Mouse (Mus musculus): ENCODE measurements around the gene Odf3b. TPM values are rescaled to one million over a fixed set of nuclear protein-coding genes. Genes with fewer than 3 reads are reported as not detected.

Gene Odf3b
- total and polyA plus RNA-seq, 2 experiments from 2014 or later: 5.0 to 9.9 TPM

GRCm38 (mm10) chr15:89339696-89340095 is 39.4 kb downstream of the Odf3b start:
- ATAC-seq (no peak), DNase-seq (no peak)
- Histone ChIP-seq H3K4me2 (ENCODE audit: low read depth) (no peak overlapping the region), H3K9me3 (ENCODE audit: low read length) (no peaks in the 10 kb centered on the region), H3K4me3 (ENCODE audit: low read depth, low read length) (no peak overlapping the region), H3K9ac (no peak overlapping the region), H3K4me1 (ENCODE audit: insufficient read depth) (no peaks in the 10 kb centered on the region), H3K36me3 (ENCODE audit: insufficient read depth) (no peaks in the 10 kb centered on the region), H3K27ac (ENCODE audit: low read depth, low read length) (no peak overlapping the region), H3K27me3 (ENCODE audit: insufficient read depth, low read length) (no peaks in the 10 kb centered on the region)
- WGBS: 93% methylated on average over 2 of the region's 2 CpGs
- no peak for TF ChIP-seq CTCF (IDR thresholded peaks at IDR 0.05; ENCODE audit: low read depth)

DNA sequence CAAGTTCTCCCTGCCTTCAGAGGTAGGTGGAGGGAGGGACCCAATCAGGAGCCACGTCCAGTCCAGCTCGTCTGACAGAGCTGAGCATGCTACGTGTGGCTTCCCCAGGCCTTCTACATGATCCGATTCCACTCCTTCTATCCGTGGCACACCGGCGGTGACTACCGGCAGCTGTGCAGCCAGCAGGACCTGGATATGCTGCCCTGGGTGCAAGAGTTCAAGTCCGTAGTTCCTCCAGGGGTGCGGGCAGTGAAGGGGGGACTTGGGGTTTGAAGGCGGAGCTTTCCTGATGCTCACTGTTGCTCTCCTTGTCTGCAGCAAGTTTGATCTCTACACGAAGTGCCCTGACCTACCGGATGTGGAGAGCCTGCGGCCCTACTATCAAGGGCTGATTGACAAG is 42.7 kb downstream of the Odf3b start:
- Histone ChIP-seq H3K9ac (no peak overlapping the region), H3K27ac (ENCODE audit: low read depth, low read length) (no peak overlapping the region), H3K4me3 (ENCODE audit: low read depth, low read length) (no peak overlapping the region), H3K9me3 (ENCODE audit: low read length) (no peaks in the 10 kb centered on the region), H3K27me3 (ENCODE audit: insufficient read depth, low read length) (no peaks in the 10 kb centered on the region), H3K4me1 (ENCODE audit: insufficient read depth) (no peaks in the 10 kb centered on the region), H3K4me2 (ENCODE audit: low read depth) (no peak overlapping the region), H3K36me3 (ENCODE audit: insufficient read depth) (no peaks in the 10 kb centered on the region)
- WGBS: 85% methylated on average over 14 of the region's 14 CpGs
- DNase-seq: no peak
- no peak for ATAC-seq
- no peak for TF ChIP-seq CTCF (IDR thresholded peaks at IDR 0.05; ENCODE audit: low read depth)

- DNase-seq (no peak), ATAC-seq (no peak)
- Histone ChIP-seq H3K36me3 (ENCODE audit: insufficient read depth) (no peaks in the 10 kb centered on the region), H3K27me3 (ENCODE audit: insufficient read depth, low read length) (no peaks in the 10 kb centered on the region), H3K4me2 (ENCODE audit: low read depth) (no peak overlapping the region), H3K9me3 (ENCODE audit: low read length) (no peaks in the 10 kb centered on the region), H3K9ac (no peak overlapping the region), H3K4me3 (ENCODE audit: low read depth, low read length) (no peak overlapping the region), H3K4me1 (ENCODE audit: insufficient read depth) (no peaks in the 10 kb centered on the region), H3K27ac (ENCODE audit: low read depth, low read length) (no peak overlapping the region)
- TF ChIP-seq CTCF (IDR thresholded peaks at IDR 0.05; ENCODE audit: low read depth): no peak
- 85% methylated on average over 17 of the region's 17 CpGs for whole genome bisulfite sequencing
These were observed 44.1 kb downstream of the Odf3b start for GRCm38 (mm10) chr15:89334774-89335537.

DNA sequence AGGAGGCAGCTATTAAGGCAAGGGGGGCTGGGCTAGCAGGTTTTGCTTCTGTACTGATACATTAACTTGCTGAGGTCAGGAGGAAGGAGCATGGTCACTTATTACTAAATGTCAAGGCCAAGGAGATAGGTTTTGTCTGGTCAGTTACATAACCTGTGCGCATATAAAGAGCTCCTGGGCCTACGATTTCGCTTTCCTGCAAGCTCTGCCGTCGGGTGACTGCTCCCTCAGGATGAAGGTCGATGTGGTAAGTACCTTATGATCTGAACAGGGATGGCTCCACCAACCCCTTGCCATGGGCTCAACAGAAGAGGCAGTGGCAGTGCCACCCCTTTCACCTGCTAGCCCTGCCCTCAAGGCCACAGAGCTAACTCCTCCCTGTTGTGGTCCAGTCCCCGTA is 44.8 kb downstream of the Odf3b start, which contains the start of gene Miox:
Miox (plus strand) TSS at position 128 of the 400 bp plus-strand sequence.
- no peaks in the 10 kb centered on the region for H3K9me3 ChIP-seq (ENCODE audit: low read length)
- H3K36me3 ChIP-seq (ENCODE audit: insufficient read depth): no peaks in the 10 kb centered on the region
- ATAC-seq (no peak), DNase-seq (no peak)
- no peak within 1 kb of the TSS for H3K4me3 ChIP-seq (ENCODE audit: low read depth, low read length)
- no peak within 1 kb of the TSS for H3K9ac ChIP-seq
- H3K4me2 ChIP-seq (ENCODE audit: low read depth): no peak within 1 kb of the TSS
- no peak within 1 kb of the TSS for H3K27ac ChIP-seq (ENCODE audit: low read depth, low read length)
- H3K27me3 ChIP-seq (ENCODE audit: insufficient read depth, low read length): no peaks in the 10 kb centered on the region
- no peaks in the 10 kb centered on the region for H3K4me1 ChIP-seq (ENCODE audit: insufficient read depth)
- WGBS: 92% methylated on average over 7 of the region's 7 CpGs
- TF ChIP-seq CTCF (IDR thresholded peaks at IDR 0.05; ENCODE audit: low read depth): no peak

Other genes starting within 250 kb of the Odf3b start
- 1.8 and 3.4 TPM in 2 replicates for gene Mapk12, start 238.6 kb downstream of the Odf3b start, total RNA-seq (2014; rRNA removed)
- 2.0 and 2.8 TPM in 2 replicates for gene Mapk12, start 238.6 kb downstream of the Odf3b start, polyA plus RNA-seq (2015; fragmentation: Nextera tagmentation; extraction: Ambion mirVana)
- 35.2 and 35.8 TPM in 2 replicates for gene Mapk11, start 229.7 kb downstream of the Odf3b start, total RNA-seq (2014; rRNA removed)
- gene Mapk11, start 229.7 kb downstream of the Odf3b start, polyA plus RNA-seq (2015; fragmentation: Nextera tagmentation; extraction: Ambion mirVana): 16.2 and 21.3 TPM in 2 replicates
- 126 and 138 TPM in 2 replicates for gene Plxnb2, start 198.5 kb downstream of the Odf3b start, total RNA-seq (2014; rRNA removed)
- gene Plxnb2, start 198.5 kb downstream of the Odf3b start, polyA plus RNA-seq (2015; fragmentation: Nextera tagmentation; extraction: Ambion mirVana): 45.2 and 52.8 TPM in 2 replicates
- gene Dennd6b, start 182.8 kb downstream of the Odf3b start, total RNA-seq (2014; rRNA removed): 73.7 and 89.6 TPM in 2 replicates
- 43.4 and 53.3 TPM in 2 replicates for gene Dennd6b, start 182.8 kb downstream of the Odf3b start, polyA plus RNA-seq (2015; fragmentation: Nextera tagmentation; extraction: Ambion mirVana)
- gene Ppp6r2, start 167.7 kb downstream of the Odf3b start, total RNA-seq (2014; rRNA removed): 252 and 296 TPM in 2 replicates
- gene Ppp6r2, start 167.7 kb downstream of the Odf3b start, polyA plus RNA-seq (2015; fragmentation: Nextera tagmentation; extraction: Ambion mirVana): 70.0 and 77.2 TPM in 2 replicates
- 164 and 165 TPM in 2 replicates for gene Sbf1, start 64.0 kb downstream of the Odf3b start, total RNA-seq (2014; rRNA removed)
- gene Sbf1, start 64.0 kb downstream of the Odf3b start, polyA plus RNA-seq (2015; fragmentation: Nextera tagmentation; extraction: Ambion mirVana): 46.2 and 60.7 TPM in 2 replicates
- gene Adm2, start 56.6 kb downstream of the Odf3b start, total RNA-seq (2014; rRNA removed): not detected in 2 replicates
- gene Adm2, start 56.6 kb downstream of the Odf3b start, polyA plus RNA-seq (2015; fragmentation: Nextera tagmentation; extraction: Ambion mirVana): not detected in 2 replicates
- not detected in 2 replicates for gene Miox, start 44.9 kb downstream of the Odf3b start, total RNA-seq (2014; rRNA removed)
- not detected in 2 replicates for gene Miox, start 44.9 kb downstream of the Odf3b start, polyA plus RNA-seq (2015; fragmentation: Nextera tagmentation; extraction: Ambion mirVana)
- gene Lmf2, start 23.6 kb downstream of the Odf3b start, total RNA-seq (2014; rRNA removed): 12.5 and 17.0 TPM in 2 replicates
- 24.7 and 25.4 TPM in 2 replicates for gene Lmf2, start 23.6 kb downstream of the Odf3b start, polyA plus RNA-seq (2015; fragmentation: Nextera tagmentation; extraction: Ambion mirVana)
- 88.4 and 93.8 TPM in 2 replicates for gene Ncaph2, start 23.6 kb downstream of the Odf3b start, total RNA-seq (2014; rRNA removed)
- gene Ncaph2, start 23.6 kb downstream of the Odf3b start, polyA plus RNA-seq (2015; fragmentation: Nextera tagmentation; extraction: Ambion mirVana): 94.9 and 95.1 TPM in 2 replicates
- 34.6 and 37.6 TPM in 2 replicates for gene Sco2, start 5.4 kb downstream of the Odf3b start, total RNA-seq (2014; rRNA removed)
- gene Sco2, start 5.4 kb downstream of the Odf3b start, polyA plus RNA-seq (2015; fragmentation: Nextera tagmentation; extraction: Ambion mirVana): 24.0 and 24.2 TPM in 2 replicates
- 3.7 and 5.2 TPM in 2 replicates for gene Tymp, start 2.2 kb downstream of the Odf3b start, total RNA-seq (2014; rRNA removed)
- gene Tymp, start 2.2 kb downstream of the Odf3b start, polyA plus RNA-seq (2015; fragmentation: Nextera tagmentation; extraction: Ambion mirVana): 3.5 and 4.1 TPM in 2 replicates
- gene Klhdc7b, start 5.6 kb upstream of the Odf3b start, total RNA-seq (2014; rRNA removed): 0.10 and 0.23 TPM in 2 replicates
- gene Klhdc7b, start 5.6 kb upstream of the Odf3b start, polyA plus RNA-seq (2015; fragmentation: Nextera tagmentation; extraction: Ambion mirVana): 0.11 TPM in 1 of 2 replicates, not detected in the other
- gene Syce3, start 31.2 kb upstream of the Odf3b start, total RNA-seq (2014; rRNA removed): not detected in 2 replicates
- 0.49 TPM in 1 of 2 replicates, not detected in the other for gene Syce3, start 31.2 kb upstream of the Odf3b start, polyA plus RNA-seq (2015; fragmentation: Nextera tagmentation; extraction: Ambion mirVana)
- 5.0 TPM in 2 replicates for gene Cpt1b, start 46.6 kb upstream of the Odf3b start, total RNA-seq (2014; rRNA removed)
- gene Cpt1b, start 46.6 kb upstream of the Odf3b start, polyA plus RNA-seq (2015; fragmentation: Nextera tagmentation; extraction: Ambion mirVana): 1.1 and 1.3 TPM in 2 replicates
- 0.90 and 1.3 TPM in 2 replicates for gene C730034F03Rik, start 50.3 kb upstream of the Odf3b start, total RNA-seq (2014; rRNA removed)
- gene C730034F03Rik, start 50.3 kb upstream of the Odf3b start, polyA plus RNA-seq (2015; fragmentation: Nextera tagmentation; extraction: Ambion mirVana): 1.3 and 2.3 TPM in 2 replicates
- 1.7 and 1.8 TPM in 2 replicates for gene Gm44502, start 50.4 kb upstream of the Odf3b start, total RNA-seq (2014; rRNA removed)
- gene Gm44502, start 50.4 kb upstream of the Odf3b start, polyA plus RNA-seq (2015; fragmentation: Nextera tagmentation; extraction: Ambion mirVana): not detected in 2 replicates
- 56.9 and 59.9 TPM in 2 replicates for gene Chkb, start 50.6 kb upstream of the Odf3b start, total RNA-seq (2014; rRNA removed)
- gene Chkb, start 50.6 kb upstream of the Odf3b start, polyA plus RNA-seq (2015; fragmentation: Nextera tagmentation; extraction: Ambion mirVana): 78.2 and 92.4 TPM in 2 replicates
- 95.3 and 95.8 TPM in 2 replicates for gene Mapk8ip2, start 74.6 kb upstream of the Odf3b start, total RNA-seq (2014; rRNA removed)
- gene Mapk8ip2, start 74.6 kb upstream of the Odf3b start, polyA plus RNA-seq (2015; fragmentation: Nextera tagmentation; extraction: Ambion mirVana): 57.8 and 70.9 TPM in 2 replicates
- 24.5 and 32.4 TPM in 2 replicates for gene Arsa, start 98.1 kb upstream of the Odf3b start, total RNA-seq (2014; rRNA removed)
- 25.4 and 29.0 TPM in 2 replicates for gene Arsa, start 98.1 kb upstream of the Odf3b start, polyA plus RNA-seq (2015; fragmentation: Nextera tagmentation; extraction: Ambion mirVana)
- 38.9 and 42.4 TPM in 2 replicates for gene Shank3, start 120.3 kb upstream of the Odf3b start, total RNA-seq (2014; rRNA removed)
- gene Shank3, start 120.3 kb upstream of the Odf3b start, polyA plus RNA-seq (2015; fragmentation: Nextera tagmentation; extraction: Ambion mirVana): 5.9 and 10.6 TPM in 2 replicates
- gene Acr, start 189.0 kb upstream of the Odf3b start, total RNA-seq (2014; rRNA removed): 2.0 and 3.6 TPM in 2 replicates
- 1.3 and 2.0 TPM in 2 replicates for gene Acr, start 189.0 kb upstream of the Odf3b start, polyA plus RNA-seq (2015; fragmentation: Nextera tagmentation; extraction: Ambion mirVana)
- gene Rabl2, start 212.6 kb upstream of the Odf3b start, total RNA-seq (2014; rRNA removed): 38.6 and 51.3 TPM in 2 replicates
- gene Rabl2, start 212.6 kb upstream of the Odf3b start, polyA plus RNA-seq (2015; fragmentation: Nextera tagmentation; extraction: Ambion mirVana): 62.4 and 62.6 TPM in 2 replicates

All from forebrain, postnatal 0 days (tissue).